Mouse (Mus musculus) myocyte (in vitro differentiated cells): ENCODE results near the gene Tead2.

Source experiments
- CEBPB ChIP-seq: IDR thresholded peaks from 2 replicates; pipeline ENCODE4 v1.6.1; 2011; ENCODE audit warnings: mild to moderate bottlenecking, moderate library complexity; ENCODE audit not compliant: poor library complexity, insufficient read depth, severe bottlenecking
- MAX ChIP-seq: IDR thresholded peaks from one replicate; pipeline ENCODE4 v1.6.1; 2011; ENCODE audit warnings: low read depth, mild to moderate bottlenecking, control low read depth
- POLR2A ChIP-seq: IDR thresholded peaks from one replicate; pipeline ENCODE4 v1.6.1; 2011; ENCODE audit warnings: low read depth, mild to moderate bottlenecking, control low read depth, moderate library complexity; ENCODE audit not compliant: insufficient read length
- POLR2AphosphoS2 ChIP-seq: IDR thresholded peaks from one replicate; pipeline ENCODE4 v1.6.1; 2011; ENCODE audit warnings: low read depth, control low read depth; ENCODE audit not compliant: insufficient read length
- TCF12 ChIP-seq: IDR thresholded peaks from one replicate; pipeline ENCODE4 v1.6.1; 2011; ENCODE audit warnings: mild to moderate bottlenecking, control low read depth; ENCODE audit not compliant: poor library complexity, insufficient read depth, severe bottlenecking
- USF1 ChIP-seq: IDR thresholded peaks from one replicate; pipeline ENCODE4 v1.6.1; 2011; ENCODE audit warnings: low read depth, mild to moderate bottlenecking, control low read depth, moderate library complexity

- TF ChIP-seq POLR2A (no peak), TCF12 (no peak), POLR2AphosphoS2 (no peak), USF1 (no peak), CEBPB (no peak), MAX (no peak)
These were observed 22.5 kb downstream of the Tead2 start for GRCm38 (mm10) chr7:45237747-45238699.
